Mouse (Mus musculus) heart, embryonic 13.5 days (tissue): ENCODE measurements around the gene Stk39. TPM values are rescaled to one million over a fixed set of nuclear protein-coding genes. Genes with fewer than 3 reads are reported as not detected.

Experiments used
- ATAC-seq: fragments of 200-750 bp; cut with Nextera tagmentation; 2 replicates; pipeline ENCODE4 v1.8.0; 2017; ENCODE audit warnings: moderate TSS enrichment; ENCODE audit not compliant: insufficient number of reproducible peaks, low FRiP score, low TSS enrichment; ENCODE audit errors: extremely low read depth
- H3K27ac ChIP-seq: fragments of 300-500 bp; sonication (generic); replicated peaks from 2 replicates; pipeline ENCODE4 v1.5.1; 2015; ENCODE audit warnings: moderate library complexity, mild to moderate bottlenecking, inconsistent platforms
- H3K27me3 ChIP-seq: fragments of 300-500 bp; sonication (generic); replicated peaks from 2 replicates; pipeline ENCODE4 v1.6.1; 2015; ENCODE audit warnings: mild to moderate bottlenecking, inconsistent platforms
- H3K36me3 ChIP-seq: fragments of 300-500 bp; sonication (generic); 2 replicates; pipeline ENCODE4 v1.6.1; 2015; ENCODE audit warnings: mild to moderate bottlenecking, inconsistent platforms
- H3K4me1 ChIP-seq: fragments of 300-500 bp; sonication (generic); 2 replicates; pipeline ENCODE4 v1.6.1; 2015; ENCODE audit warnings: inconsistent platforms
- H3K4me2 ChIP-seq: fragments of 300-500 bp; sonication (generic); 2 replicates; pipeline ENCODE4 v1.6.1; 2015; ENCODE audit warnings: inconsistent platforms, mild to moderate bottlenecking, moderate library complexity
- H3K4me3 ChIP-seq: fragments of 300-500 bp; sonication (generic); 2 replicates; pipeline ENCODE4 v1.5.1; 2015; ENCODE audit warnings: moderate library complexity, mild to moderate bottlenecking, inconsistent platforms
- H3K9ac ChIP-seq: fragments of 300-500 bp; sonication (generic); 2 replicates; pipeline ENCODE4 v1.6.1; 2015; ENCODE audit warnings: inconsistent platforms, mild to moderate bottlenecking, moderate library complexity
- H3K9me3 ChIP-seq: fragments of 300-500 bp; sonication (generic); 2 replicates; pipeline ENCODE4 v1.6.1; 2016; ENCODE audit warnings: inconsistent platforms
- WGBS: fragments of 180-500 bp; shearing (Covaris S2); methylation state at CpG from one replicate; pipeline ENCODE4 v1.1.7; 2015; ENCODE audit warnings: mixed read lengths; 5-methylcytosine and 5-hydroxymethylcytosine counted together
- polyA plus RNA-seq: library from polyadenylated mRNA; unstranded; fragments of >200 nt; fragmentation: Nextera tagmentation; extraction: Ambion mirVana; gene quantifications from 2 replicates; pipeline ENCODE4 v1.2.1, GENCODE M21; 2015

Gene Stk39
- polyA plus RNA-seq, 1 experiment from 2014 or later = 49.6 TPM

DNA sequence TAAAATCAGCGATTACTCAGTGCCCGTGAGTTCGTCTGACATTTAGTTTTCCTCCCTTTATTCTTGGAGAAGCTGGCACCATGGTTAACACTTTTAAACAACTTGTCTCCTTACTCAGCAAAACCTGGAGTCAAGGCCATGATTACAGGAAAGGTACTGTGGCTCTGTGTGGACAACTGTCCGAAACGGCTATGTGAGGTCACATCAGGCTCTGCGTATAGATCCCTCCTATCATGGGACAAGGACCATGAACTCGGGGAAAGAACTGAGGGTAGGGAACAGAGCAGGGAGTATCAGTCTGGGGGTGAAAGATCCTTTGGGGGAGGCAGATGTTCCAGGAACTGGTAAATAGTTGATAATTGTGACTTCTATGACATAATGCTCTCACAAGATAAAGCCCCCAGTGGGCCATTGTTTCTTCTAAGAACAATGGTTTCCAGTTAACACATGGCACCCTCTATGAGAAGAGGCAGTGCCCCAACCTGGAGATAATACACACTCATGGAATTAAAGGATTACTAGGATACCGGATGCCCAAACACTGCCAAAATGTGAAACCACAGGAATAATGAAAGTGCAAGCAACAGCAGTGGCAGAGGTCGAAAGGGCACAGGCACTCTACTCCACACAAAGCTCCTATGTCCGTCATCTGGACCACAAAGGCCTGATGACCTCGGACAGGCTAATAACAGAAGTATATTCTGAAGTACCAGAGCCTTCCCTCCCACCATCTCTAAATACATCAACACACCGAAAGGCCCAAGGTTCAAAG is 64.7 kb downstream of the Stk39 start:
- Histone ChIP-seq H3K4me2 (0 out of 2 replicates have a peak overlapping the region, but pooled peaks have one; percentile 3), H3K27ac (peak overlapping the region; percentile 84), H3K27me3 (no peaks in the 10 kb centered on the region), H3K9me3 (no peaks in the 10 kb centered on the region), H3K9ac (peak overlapping the region; percentile 50; the same call in 1 of the 2 replicates), H3K4me3 (no peak overlapping the region), H3K36me3 (peaks cover 6% of the 10 kb centered on the region; the same call in 1 of the 2 replicates), H3K4me1 (peaks cover 88% of the 10 kb centered on the region)
- 60% methylated on average over 12 of the region's 12 CpGs for WGBS
- no peak for ATAC-seq

DNA sequence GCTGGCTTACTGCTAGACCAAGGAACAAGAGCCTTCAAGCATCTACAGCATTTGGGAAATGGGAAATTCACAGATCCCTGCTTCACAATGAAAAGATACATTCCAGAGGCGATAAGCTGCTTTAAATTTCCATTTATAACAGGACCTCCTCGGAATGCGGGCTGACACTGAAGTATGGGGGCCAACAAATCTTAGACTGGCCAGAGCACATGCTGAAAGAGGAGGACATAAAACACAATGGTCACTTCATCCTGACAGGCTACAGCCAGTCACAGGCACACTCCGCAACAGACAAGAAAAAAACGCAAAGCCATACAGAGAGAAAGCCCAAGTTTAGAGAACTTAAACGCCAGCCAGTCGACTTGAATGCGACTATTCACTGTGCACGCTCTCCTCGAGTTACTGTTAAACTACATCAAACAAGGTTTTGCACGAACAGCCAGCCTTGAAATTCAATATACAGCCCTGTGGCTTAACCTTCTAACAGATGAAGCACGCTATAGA is 65.4 kb downstream of the Stk39 start:
- H3K4me1 ChIP-seq = peaks cover 80% of the 10 kb centered on the region
- H3K36me3 ChIP-seq = peaks cover 6% of the 10 kb centered on the region; the same call in 1 of the 2 replicates
- no peak overlapping the region for H3K4me3 ChIP-seq
- H3K27me3 ChIP-seq = no peaks in the 10 kb centered on the region
- H3K4me2 ChIP-seq = peak overlapping the region; percentile 43
- ATAC-seq = no peak
- 35% methylated on average over 12 of the region's 12 CpGs for WGBS
- H3K9ac ChIP-seq = 0 out of 2 replicates have a peak overlapping the region, but pooled peaks have one; percentile 50
- H3K9me3 ChIP-seq = no peaks in the 10 kb centered on the region
- peak overlapping the region; percentile 84 for H3K27ac ChIP-seq

DNA sequence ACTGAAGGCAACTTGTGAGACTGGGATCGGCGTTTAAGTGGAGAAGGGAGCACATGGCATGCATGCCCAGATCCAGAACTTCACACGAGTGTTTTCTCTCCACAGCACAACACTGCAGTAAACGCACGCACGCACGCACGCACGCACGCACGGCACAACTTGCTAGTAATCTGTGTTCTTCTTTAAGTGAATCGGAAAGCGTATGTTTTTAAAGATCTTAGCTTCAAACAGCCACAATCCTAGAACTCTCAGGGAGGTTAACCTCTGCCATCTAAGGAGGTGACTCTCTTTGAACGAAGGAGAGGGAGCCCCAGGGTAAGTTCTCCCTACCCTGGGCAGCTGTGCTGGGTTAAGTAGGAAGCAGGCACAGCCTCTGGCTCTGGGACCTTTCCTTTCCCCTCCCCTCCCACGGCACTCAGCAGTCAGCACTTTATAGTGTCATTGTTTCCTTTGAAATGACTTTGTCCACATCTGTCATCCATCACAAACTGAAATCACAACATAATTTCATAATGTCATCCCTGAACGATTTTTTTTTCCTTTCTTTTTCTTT is 66.8 kb downstream of the Stk39 start:
- H3K4me3 ChIP-seq = no peak overlapping the region

DNA sequence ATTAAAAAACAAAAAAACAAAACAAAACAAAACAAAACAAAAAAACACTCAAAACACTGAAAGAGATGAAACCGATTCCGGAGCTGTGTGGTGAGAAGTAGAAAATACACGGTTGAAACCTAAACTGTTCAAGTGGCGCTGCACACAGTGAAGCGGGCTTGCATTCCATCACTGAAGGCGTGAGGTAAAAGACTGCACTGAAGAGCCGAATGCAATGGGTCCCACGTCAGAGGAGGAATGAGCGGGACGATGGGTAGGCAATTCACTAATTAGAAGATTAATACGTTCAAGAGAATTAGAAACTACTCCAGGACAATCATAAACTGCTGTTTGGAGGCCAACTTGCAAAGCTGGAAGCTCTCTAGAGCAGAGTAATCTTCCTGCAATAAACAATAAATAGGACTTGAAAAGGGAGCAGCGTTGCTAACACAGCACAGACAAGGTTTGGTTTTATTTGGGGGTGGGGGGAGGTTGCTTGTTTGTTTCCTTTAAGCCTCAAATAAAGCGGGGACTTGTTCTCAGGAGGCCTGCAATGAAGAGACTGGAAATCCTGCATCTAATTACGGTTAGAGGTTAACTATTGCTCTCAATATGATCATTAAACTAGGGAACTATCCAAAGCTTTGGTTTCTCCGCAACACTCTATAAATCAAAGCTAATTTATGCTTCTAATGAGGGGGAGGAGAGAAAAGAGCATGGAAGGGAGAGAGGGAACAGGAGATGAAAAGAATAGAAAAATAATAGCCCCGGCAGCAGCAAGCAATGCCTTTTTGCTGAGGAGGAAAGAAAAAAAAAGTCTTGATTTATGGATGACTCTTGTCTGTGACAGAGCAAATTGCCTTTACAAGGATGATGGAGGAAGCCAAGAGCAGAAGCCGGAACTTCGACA is 67.5 kb downstream of the Stk39 start:
- Histone ChIP-seq H3K9ac (peak overlapping the region; percentile 56), H3K4me1 (peaks cover 64% of the 10 kb centered on the region), H3K36me3 (peaks cover 9% of the 10 kb centered on the region), H3K27me3 (no peaks in the 10 kb centered on the region), H3K4me2 (0 out of 2 replicates have a peak overlapping the region, but pooled peaks have one; percentile 3), H3K9me3 (no peaks in the 10 kb centered on the region), H3K27ac (peak overlapping the region; percentile 49; the same call in 1 of the 2 replicates), H3K4me3 (no peak overlapping the region)
- 58% methylated on average over 18 of the region's 18 CpGs for WGBS
- ATAC-seq = no peak

More for the DNA sequence above, 66.8 kb downstream of the Stk39 start:
- Histone ChIP-seq H3K9ac (peak overlapping the region; percentile 56), H3K9me3 (no peaks in the 10 kb centered on the region), H3K27ac (peak overlapping the region; percentile 49), H3K27me3 (no peaks in the 10 kb centered on the region), H3K36me3 (peaks cover 14% of the 10 kb centered on the region), H3K4me1 (peaks cover 67% of the 10 kb centered on the region), H3K4me2 (no peak overlapping the region)
- WGBS = 63% methylated on average over 16 of the region's 16 CpGs
- no peak for ATAC-seq

DNA sequence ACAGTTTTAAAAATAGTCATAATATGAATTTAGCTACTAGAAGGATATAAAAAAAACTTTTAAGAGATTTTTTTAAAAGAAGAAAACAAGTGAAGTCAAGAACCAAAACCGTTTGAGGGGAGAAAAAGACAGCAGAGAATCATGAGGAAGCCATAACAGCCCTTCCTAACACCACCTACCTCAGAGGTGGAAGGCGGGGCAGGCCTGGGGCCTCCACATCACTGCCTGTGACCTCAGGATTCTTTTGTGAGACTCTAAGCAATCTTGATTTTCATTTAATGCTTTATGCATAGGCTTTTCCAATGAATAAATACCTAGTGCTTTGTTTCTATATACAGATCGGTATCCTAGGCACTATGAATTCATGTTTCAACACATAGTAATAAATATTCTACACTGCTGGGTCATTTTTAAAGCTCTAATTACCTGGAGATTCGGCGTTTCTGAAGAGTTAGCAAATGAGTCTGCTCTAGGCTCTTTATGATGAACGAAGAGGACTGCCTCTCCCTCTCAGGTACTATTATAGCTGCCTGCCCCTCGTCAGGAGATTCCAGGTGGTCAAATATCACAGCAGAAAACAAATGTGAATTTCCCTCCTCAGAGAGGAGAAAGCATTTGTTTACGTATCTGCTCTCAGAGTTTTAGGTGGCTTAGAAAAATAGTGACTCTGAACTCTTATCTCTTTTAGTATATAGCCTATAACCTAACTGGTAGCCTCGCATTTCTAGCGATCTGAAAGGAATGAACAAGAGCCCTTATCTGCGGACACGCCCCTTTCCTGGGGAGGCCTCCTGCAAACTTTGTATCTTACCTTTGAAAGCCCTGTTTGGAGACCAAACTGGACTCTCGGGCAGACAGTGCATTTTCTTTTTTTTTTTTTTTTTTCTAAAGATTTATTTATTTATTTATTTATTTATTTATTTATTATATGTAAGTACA is 78.2 kb downstream of the Stk39 start:
- WGBS = 72% methylated on average over 13 of the region's 13 CpGs
- H3K27me3 ChIP-seq = no peaks in the 10 kb centered on the region
- no peak overlapping the region for H3K4me2 ChIP-seq
- no peak for ATAC-seq
- H3K9ac ChIP-seq = no peak overlapping the region
- no peak overlapping the region for H3K27ac ChIP-seq
- peaks cover 76% of the 10 kb centered on the region for H3K36me3 ChIP-seq
- peaks cover 18% of the 10 kb centered on the region; the same call in 1 of the 2 replicates for H3K4me1 ChIP-seq
- no peak overlapping the region for H3K4me3 ChIP-seq
- no peaks in the 10 kb centered on the region for H3K9me3 ChIP-seq

DNA sequence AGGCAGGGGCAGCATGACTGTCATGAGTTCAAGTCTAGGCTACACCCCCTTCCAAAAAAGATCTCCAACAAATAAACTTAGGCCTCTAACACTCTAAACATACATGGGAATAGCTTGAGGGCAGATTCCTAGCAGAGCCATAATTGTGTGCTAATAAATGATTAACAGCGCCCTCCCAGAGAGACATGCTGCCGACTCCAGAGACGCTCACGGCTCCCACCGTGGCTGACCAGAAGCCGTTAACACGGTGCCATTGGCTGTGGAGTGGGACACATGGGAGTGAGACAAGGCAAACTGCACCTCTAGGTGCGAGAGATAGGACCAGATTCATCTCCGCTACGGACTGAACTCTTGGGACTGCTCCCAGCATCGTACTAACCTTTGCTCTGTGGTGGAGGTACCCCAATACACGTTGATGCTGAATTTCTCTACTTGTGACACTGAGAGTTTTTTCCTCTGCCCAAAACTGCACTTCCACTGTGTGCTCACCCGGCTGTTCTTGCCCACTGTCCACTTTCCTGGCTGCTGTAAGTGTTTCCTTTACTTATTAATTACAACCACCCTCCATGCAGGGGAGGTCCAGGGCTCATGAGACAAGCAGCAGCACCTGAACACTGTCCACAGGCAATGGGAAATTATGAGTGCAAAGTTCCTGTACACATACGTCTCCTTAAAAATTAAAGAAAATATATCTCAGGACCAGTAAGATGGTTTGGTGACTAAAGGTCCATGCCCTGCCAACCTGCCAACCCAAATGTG is 84.1 kb downstream of the Stk39 start:
- Histone ChIP-seq H3K4me2 (no peak overlapping the region), H3K27ac (no peak overlapping the region), H3K4me3 (no peak overlapping the region), H3K9ac (no peak overlapping the region), H3K36me3 (peaks cover 68% of the 10 kb centered on the region), H3K27me3 (no peaks in the 10 kb centered on the region), H3K9me3 (no peaks in the 10 kb centered on the region), H3K4me1 (peaks cover 32% of the 10 kb centered on the region)
- no peak for ATAC-seq
- 86% methylated on average over 14 of the region's 14 CpGs for WGBS

DNA sequence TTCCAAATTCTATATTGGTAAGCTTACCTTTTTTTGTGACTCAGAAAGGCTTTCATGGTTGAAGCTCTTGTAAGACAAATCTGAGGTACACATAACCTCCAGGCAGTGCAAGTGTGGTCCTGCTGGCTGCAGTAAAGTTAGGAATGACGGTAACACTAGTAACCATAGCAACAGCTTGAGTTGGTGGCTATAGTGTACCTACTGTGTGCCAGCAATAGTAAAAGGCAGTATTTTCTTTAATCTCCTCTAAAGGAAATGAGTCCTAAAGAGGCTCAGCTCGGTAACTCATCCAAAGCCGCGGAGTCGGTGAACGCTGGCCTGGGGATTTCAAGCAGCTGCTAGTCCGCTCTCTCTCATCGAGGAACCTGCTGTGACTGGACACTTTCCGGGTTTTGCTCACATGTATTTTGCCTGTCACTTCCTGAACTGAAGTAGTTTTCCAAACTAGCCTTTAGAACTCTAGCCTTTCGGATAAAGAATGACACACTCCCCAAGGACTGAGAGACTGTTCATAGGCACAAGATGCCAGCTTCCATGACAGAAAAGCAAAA is 85.7 kb downstream of the Stk39 start:
- ATAC-seq = no peak
- Histone ChIP-seq H3K36me3 (peaks cover 62% of the 10 kb centered on the region), H3K9me3 (no peaks in the 10 kb centered on the region), H3K27me3 (no peaks in the 10 kb centered on the region), H3K9ac (no peak overlapping the region), H3K4me3 (no peak overlapping the region), H3K4me1 (peaks cover 43% of the 10 kb centered on the region), H3K4me2 (no peak overlapping the region), H3K27ac (peak overlapping the region; percentile 5)
- WGBS = 72% methylated on average over 10 of the region's 10 CpGs

DNA sequence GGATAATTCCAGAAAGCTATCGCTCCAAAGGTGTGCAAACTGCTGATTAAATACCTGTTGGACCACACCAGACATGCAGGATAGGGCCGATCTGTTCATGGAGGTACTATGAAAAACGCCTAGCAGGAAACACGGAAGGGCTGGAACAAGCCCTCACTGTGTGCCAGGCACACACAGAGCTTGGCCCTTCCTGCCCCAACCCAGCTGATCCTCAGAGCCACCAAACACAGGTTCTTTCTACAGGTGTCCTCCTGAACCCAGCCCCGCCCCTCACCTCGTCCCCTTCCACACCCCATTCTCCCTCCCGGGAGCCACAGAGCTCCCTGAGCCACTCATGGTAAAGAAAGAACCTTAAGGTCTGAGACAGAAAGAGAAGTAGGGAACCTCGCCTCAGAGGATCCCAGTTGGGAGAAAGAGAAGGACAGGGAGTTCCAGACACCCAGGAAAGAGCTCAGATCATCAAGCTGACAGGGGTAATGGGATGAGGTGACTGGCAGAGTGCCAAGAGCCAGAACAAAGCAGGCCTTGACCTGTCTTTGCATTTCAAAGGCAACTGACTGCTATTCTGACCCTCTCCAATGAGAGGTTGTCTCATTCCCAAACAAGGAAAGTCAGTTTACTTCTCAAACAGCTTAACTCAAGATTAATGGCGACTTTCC is 86.3 kb downstream of the Stk39 start:
- H3K9ac ChIP-seq = no peak overlapping the region
- peaks cover 59% of the 10 kb centered on the region for H3K36me3 ChIP-seq
- no peak for ATAC-seq
- H3K27ac ChIP-seq = peak overlapping the region; percentile 5; the same call in 1 of the 2 replicates
- no peak overlapping the region for H3K4me2 ChIP-seq
- no peaks in the 10 kb centered on the region for H3K27me3 ChIP-seq
- H3K4me3 ChIP-seq = no peak overlapping the region
- WGBS = 70% methylated on average over 9 of the region's 9 CpGs
- H3K9me3 ChIP-seq = no peaks in the 10 kb centered on the region
- peaks cover 48% of the 10 kb centered on the region for H3K4me1 ChIP-seq

DNA sequence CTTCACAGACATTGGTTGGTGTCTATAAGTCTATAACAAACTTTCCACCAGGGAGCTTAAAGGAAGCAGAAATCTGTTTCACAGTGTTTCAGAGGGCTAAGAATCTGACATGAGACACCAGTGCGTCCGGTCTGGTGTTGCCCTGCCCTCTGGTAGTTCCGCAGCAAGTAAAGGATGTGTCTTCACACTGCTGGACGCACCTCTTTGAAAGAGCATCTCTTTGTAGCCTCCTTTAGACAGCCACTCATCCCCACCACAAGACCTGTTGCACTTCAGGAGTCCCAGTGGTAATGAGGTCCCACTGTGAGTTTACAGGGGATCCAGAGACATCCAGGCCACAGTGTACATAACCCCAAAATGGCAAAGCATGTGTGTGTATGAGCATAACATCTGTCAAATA is 88.1 kb downstream of the Stk39 start:
- no peaks in the 10 kb centered on the region for H3K27me3 ChIP-seq
- no peak overlapping the region for H3K4me3 ChIP-seq
- H3K9ac ChIP-seq = no peak overlapping the region
- ATAC-seq = no peak
- H3K27ac ChIP-seq = no peak overlapping the region
- H3K9me3 ChIP-seq = no peaks in the 10 kb centered on the region
- peaks cover 66% of the 10 kb centered on the region for H3K4me1 ChIP-seq
- 79% methylated on average over 4 of the region's 4 CpGs for WGBS
- peaks cover 41% of the 10 kb centered on the region for H3K36me3 ChIP-seq
- no peak overlapping the region for H3K4me2 ChIP-seq
